Comparison of ENCODE assay signal across 20 mouse cellular contexts in the genomic region with DNA sequence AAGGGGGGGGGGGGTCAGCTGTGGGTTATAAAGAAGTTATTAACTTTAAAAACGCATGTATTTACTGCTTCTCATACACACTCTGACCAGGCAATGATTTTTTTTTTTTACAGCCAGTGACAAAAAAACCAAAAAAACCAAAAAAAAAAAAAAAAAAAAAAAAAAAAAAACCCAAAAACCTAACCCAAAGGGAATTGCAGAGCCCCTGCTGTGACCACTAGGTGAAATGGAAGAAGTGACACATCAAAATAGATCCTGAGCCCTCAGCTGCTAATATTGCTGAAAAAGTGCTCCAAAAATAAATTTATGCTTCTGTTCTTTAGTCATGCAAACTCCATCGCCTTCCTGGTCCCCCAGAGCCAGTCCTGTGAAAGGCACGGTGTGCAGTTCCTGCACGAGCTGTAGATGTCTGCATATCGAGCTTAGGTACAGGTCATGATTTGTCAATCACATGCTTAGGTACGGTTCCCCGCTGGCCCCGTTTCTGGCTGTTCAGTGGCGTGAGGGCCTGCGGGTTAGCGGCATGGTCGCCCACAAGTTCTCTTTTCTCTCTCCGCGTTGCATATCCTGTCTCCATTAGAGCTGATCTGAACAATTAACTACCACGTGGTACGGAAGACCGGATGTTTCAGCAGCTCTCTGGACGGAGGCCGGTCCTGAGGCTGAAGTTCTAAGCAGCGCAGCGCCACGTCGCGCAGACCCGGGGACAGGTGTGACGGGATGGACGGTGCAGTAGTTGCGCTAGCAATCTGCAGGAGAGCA.
DNase-seq lines count a peak whose midpoint lies in the region; ATAC-seq and TF ChIP-seq lines count a peak whose summit lies in the region.
"Had no signal": no experiment of that assay in that cellular context is flagged by ENCODE, and none has a peak within 500 bp of the region (broad histone marks: within the 10 kb centered on the region; RNA-seq: fewer than 3 reads in every experiment).

No protein-coding gene starts in this region.

- H3K4me3 ChIP-seq in E14TG2a.4 (replicated peaks; ENCODE audit: low read length) = peak overlapping the region; percentile 32; the same call in 1 of the 2 replicates
- H3K4me3 ChIP-seq: erythroblast, embryonic 14.5 days; forebrain, embryonic 10.5 days; heart, embryonic 12.5 days; hindbrain, embryonic 15.5 days had no signal

- peaks cover 55% of the 10 kb centered on the region for H3K36me3 ChIP-seq in E14TG2a.4 (ENCODE audit: insufficient read depth, low read length)

- H3K27me3 ChIP-seq in E14TG2a.4 (ENCODE audit: insufficient read depth, low read length) = no peaks in the 10 kb centered on the region
- H3K27me3 ChIP-seq: heart, embryonic 12.5 days; hindbrain, embryonic 15.5 days had no signal

- no peaks in the 10 kb centered on the region for H3K9me3 ChIP-seq in E14TG2a.4 (ENCODE audit: low read length)
- H3K9me3 ChIP-seq: forebrain, embryonic 10.5 days; heart, embryonic 12.5 days; hindbrain, embryonic 15.5 days had no signal

- no peak for ATAC-seq in megakaryocyte, adult 5-6 weeks (ENCODE audit: poor library complexity, severe bottlenecking)
- ATAC-seq: forebrain, postnatal 0 days; inflammation-experienced regulatory T-cells, adult 6 months; intestine, postnatal 0 days had no signal

- DNase-seq in ES-CJ7 (ENCODE audit: low read depth, low spot score) (peak; percentile 61), ZHBTc4 (ENCODE audit: low read depth, low spot score) (peak; percentile 69)
- no peak for DNase-seq in testis, postnatal 10 days (ENCODE audit: low spot score)
- DNase-seq in cerebellum, adult 18-20 months = no peak
- DNase-seq: adrenal gland, adult 2 months; cerebellum, adult 11 months; cerebellum, adult 9-10 months; cerebellum, postnatal 25 days; forebrain, postnatal 0 days; gastrocnemius, postnatal 14 days; heart, postnatal 36 days; kidney, adult 8-10 months had no signal

- H3K4me1 ChIP-seq in E14TG2a.4 (replicated peaks; ENCODE audit: low read depth, low read length) = peaks cover 12% of the 10 kb centered on the region
- H3K4me1 ChIP-seq: forebrain, embryonic 10.5 days; hindbrain, embryonic 15.5 days had no signal

- no peak for TF ChIP-seq CTCF in E14TG2a.4 (conservative IDR thresholded peaks at IDR 0.05; ENCODE audit: low read length)

Comparison
In these comparisons a context has a peak if more than half of its experiments do, and no peak if none do; other contexts are left out.
1. DNase-seq: peak in ES-CJ7 (single experiment) and ZHBTc4 (single experiment); none in testis, postnatal 10 days (single experiment) and cerebellum, adult 18-20 months (0 of 2).